Mouse (Mus musculus): Measurements from ENCODE around the gene Rnf214. TPM values are rescaled to one million over a fixed set of nuclear protein-coding genes. Genes with fewer than 3 reads are reported as not detected.
"Not testable (repeated sequence)": the region's sequence is repeated elsewhere in the genome, so short reads cannot be mapped to it uniquely, and the experiment has no call there.

Gene Rnf214
- polyA plus RNA-seq, 1 experiment from 2014 or later = 52.6 TPM

- Histone ChIP-seq H3K9me3 (ENCODE audit: low read depth, low read length) (no peaks in the 10 kb centered on the region), H3K4me3 (ENCODE audit: low read depth, low read length) (no peak overlapping the region), H3K27ac (ENCODE audit: low read depth) (peak overlapping the region; percentile 83), H3K4me2 (no peak overlapping the region), H3K27me3 (ENCODE audit: insufficient read depth, low read length) (no peaks in the 10 kb centered on the region), H3K9ac (no peak overlapping the region), H3K4me1 (ENCODE audit: insufficient read depth) (0 out of 2 replicates have a peak, but pooled peaks cover 4% of the 10 kb centered on the region), H3K36me3 (ENCODE audit: insufficient read depth) (peaks cover 9% of the 10 kb centered on the region; the same call in 1 of the 2 replicates)
- no peak for ATAC-seq (ENCODE audit: insufficient read depth)
- TF ChIP-seq CTCF (IDR thresholded peaks at IDR 0.05; ENCODE audit: low read depth) = no peak
- 66% methylated on average over 8 of the region's 8 CpGs for WGBS
- DNase-seq = no peak
Observed at GRCm38 (mm10) chr9:45850528-45851155, 56.1 kb downstream of the Rnf214 start.

GRCm38 (mm10) chr9:45849528-45850408 lies 56.9 kb downstream of the Rnf214 start:
- H3K4me2 ChIP-seq = no peak overlapping the region

GRCm38 (mm10) chr9:45846891-45847460 lies 59.7 kb downstream of the Rnf214 start:
- Histone ChIP-seq H3K36me3 (ENCODE audit: insufficient read depth) (no peaks in the 10 kb centered on the region), H3K27ac (ENCODE audit: low read depth) (no peak overlapping the region), H3K4me1 (ENCODE audit: insufficient read depth) (0 out of 2 replicates have a peak, but pooled peaks cover 4% of the 10 kb centered on the region), H3K27me3 (ENCODE audit: insufficient read depth, low read length) (no peaks in the 10 kb centered on the region), H3K4me2 (no peak overlapping the region), H3K9ac (no peak overlapping the region), H3K4me3 (ENCODE audit: low read depth, low read length) (no peak overlapping the region), H3K9me3 (ENCODE audit: low read depth, low read length) (no peaks in the 10 kb centered on the region)
- no peak for TF ChIP-seq CTCF (IDR thresholded peaks at IDR 0.05; ENCODE audit: low read depth)
- no peak for DNase-seq
- WGBS = 86% methylated on average over 5 of the region's 5 CpGs
- no peak for ATAC-seq (ENCODE audit: insufficient read depth)

More at GRCm38 (mm10) chr9:45849528-45850408, 56.9 kb downstream of the Rnf214 start:
- peaks cover 7% of the 10 kb centered on the region; the same call in 1 of the 2 replicates for H3K36me3 ChIP-seq (ENCODE audit: insufficient read depth)
- peak overlapping the region; percentile 83 for H3K27ac ChIP-seq (ENCODE audit: low read depth)
- peak; percentile 63 for DNase-seq
- ATAC-seq (ENCODE audit: insufficient read depth) = peak; percentile 86
- H3K4me1 ChIP-seq (ENCODE audit: insufficient read depth) = 0 out of 2 replicates have a peak, but pooled peaks cover 4% of the 10 kb centered on the region
- TF ChIP-seq CTCF (IDR thresholded peaks at IDR 0.05; ENCODE audit: low read depth) = no peak
- H3K27me3 ChIP-seq (ENCODE audit: insufficient read depth, low read length) = no peaks in the 10 kb centered on the region
- no peak overlapping the region for H3K4me3 ChIP-seq (ENCODE audit: low read depth, low read length)
- no peak overlapping the region for H3K9ac ChIP-seq
- H3K9me3 ChIP-seq (ENCODE audit: low read depth, low read length) = no peaks in the 10 kb centered on the region
- 62% methylated on average over 9 of the region's 9 CpGs for WGBS

DNA sequence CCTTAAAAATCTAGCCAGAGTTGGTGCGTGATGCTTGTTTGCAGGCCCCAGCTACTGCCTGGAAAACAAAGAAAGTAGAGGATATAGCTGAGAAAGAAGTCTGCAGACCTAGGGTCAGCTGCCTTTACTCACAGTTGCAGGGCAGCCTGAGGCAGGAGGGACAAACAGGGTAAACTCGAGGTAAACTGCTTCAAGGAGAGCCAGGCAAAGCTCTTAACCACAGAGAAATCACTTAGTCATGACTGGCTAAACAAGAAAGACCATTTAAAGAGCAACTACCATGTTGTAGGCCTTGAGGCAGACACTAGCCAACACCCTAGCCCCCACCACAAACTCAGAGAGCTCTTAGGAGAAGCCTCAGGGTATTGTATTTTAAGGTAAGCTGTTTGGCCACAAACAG lies 60.5 kb downstream of the Rnf214 start:
- H3K27ac ChIP-seq (ENCODE audit: low read depth); H3K27me3 ChIP-seq (ENCODE audit: insufficient read depth, low read length); H3K9ac ChIP-seq; H3K36me3 ChIP-seq (ENCODE audit: insufficient read depth); H3K9me3 ChIP-seq (ENCODE audit: low read depth, low read length); DNase-seq; H3K4me1 ChIP-seq (ENCODE audit: insufficient read depth); ATAC-seq (ENCODE audit: insufficient read depth); H3K4me2 ChIP-seq; H3K4me3 ChIP-seq (ENCODE audit: low read depth, low read length): not testable (repeated sequence)
- 74% methylated on average over 2 of the region's 2 CpGs for WGBS

GRCm38 (mm10) chr9:45845541-45845940 lies 61.2 kb downstream of the Rnf214 start:
- no peak overlapping the region for H3K27ac ChIP-seq (ENCODE audit: low read depth)
- DNase-seq (no peak), ATAC-seq (ENCODE audit: insufficient read depth) (no peak)
- no peak for TF ChIP-seq CTCF (IDR thresholded peaks at IDR 0.05; ENCODE audit: low read depth)
- no peaks in the 10 kb centered on the region for H3K36me3 ChIP-seq (ENCODE audit: insufficient read depth)
- H3K9ac ChIP-seq = no peak overlapping the region
- H3K9me3 ChIP-seq (ENCODE audit: low read depth, low read length) = no peaks in the 10 kb centered on the region
- no peaks in the 10 kb centered on the region for H3K27me3 ChIP-seq (ENCODE audit: insufficient read depth, low read length)
- no peak overlapping the region for H3K4me3 ChIP-seq (ENCODE audit: low read depth, low read length)
- no peak overlapping the region for H3K4me2 ChIP-seq
- 86% methylated on average over 3 of the region's 3 CpGs for WGBS
- 0 out of 2 replicates have a peak, but pooled peaks cover 4% of the 10 kb centered on the region for H3K4me1 ChIP-seq (ENCODE audit: insufficient read depth)

DNA sequence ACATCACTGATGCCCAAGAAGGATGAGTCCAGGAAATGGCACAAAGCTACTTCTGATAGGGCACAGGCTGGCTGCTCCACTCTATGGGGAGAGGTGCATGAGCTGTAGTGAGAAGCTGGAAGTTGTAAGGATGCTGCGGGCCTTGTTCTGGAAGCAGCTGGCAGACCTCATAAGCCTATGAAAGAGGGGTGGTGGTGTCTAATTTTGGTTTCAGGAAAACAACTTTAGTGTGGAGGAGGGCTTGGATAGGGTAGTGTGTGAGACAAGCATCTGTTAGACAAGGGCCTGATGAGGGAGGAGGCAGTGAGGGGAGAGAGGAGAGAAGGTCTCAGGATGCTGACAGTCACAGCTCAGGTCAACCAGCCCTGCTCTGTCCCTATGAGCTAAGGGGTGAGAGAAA lies 62.9 kb downstream of the Rnf214 start:
- H3K27me3 ChIP-seq (ENCODE audit: insufficient read depth, low read length) = no peaks in the 10 kb centered on the region
- WGBS = 54% methylated on average over 1 of the region's 1 CpGs
- no peak overlapping the region for H3K9ac ChIP-seq
- H3K9me3 ChIP-seq (ENCODE audit: low read depth, low read length) = no peaks in the 10 kb centered on the region
- H3K4me2 ChIP-seq = no peak overlapping the region
- H3K4me3 ChIP-seq (ENCODE audit: low read depth, low read length) = no peak overlapping the region
- ATAC-seq (ENCODE audit: insufficient read depth) (no peak), DNase-seq (no peak)
- no peak for TF ChIP-seq CTCF (IDR thresholded peaks at IDR 0.05; ENCODE audit: low read depth)
- H3K36me3 ChIP-seq (ENCODE audit: insufficient read depth) = no peaks in the 10 kb centered on the region
- H3K4me1 ChIP-seq (ENCODE audit: insufficient read depth) = peaks cover 9% of the 10 kb centered on the region
- H3K27ac ChIP-seq (ENCODE audit: low read depth) = no peak overlapping the region

GRCm38 (mm10) chr9:45843007-45843406 lies 63.7 kb downstream of the Rnf214 start:
- Histone ChIP-seq H3K4me1 (ENCODE audit: insufficient read depth) (peaks cover 9% of the 10 kb centered on the region), H3K27me3 (ENCODE audit: insufficient read depth, low read length) (no peaks in the 10 kb centered on the region), H3K36me3 (ENCODE audit: insufficient read depth) (no peaks in the 10 kb centered on the region), H3K4me3 (ENCODE audit: low read depth, low read length) (no peak overlapping the region), H3K9me3 (ENCODE audit: low read depth, low read length) (no peaks in the 10 kb centered on the region), H3K4me2 (no peak overlapping the region), H3K9ac (no peak overlapping the region), H3K27ac (ENCODE audit: low read depth) (no peak overlapping the region)
- no peak for TF ChIP-seq CTCF (IDR thresholded peaks at IDR 0.05; ENCODE audit: low read depth)
- 77% methylated on average over 5 of the region's 5 CpGs for WGBS
- ATAC-seq (ENCODE audit: insufficient read depth) (no peak), DNase-seq (no peak)

Data from lung, embryonic 14.5 days (tissue).